Mouse (Mus musculus): ENCODE results near the gene Gm49358.

DNA sequence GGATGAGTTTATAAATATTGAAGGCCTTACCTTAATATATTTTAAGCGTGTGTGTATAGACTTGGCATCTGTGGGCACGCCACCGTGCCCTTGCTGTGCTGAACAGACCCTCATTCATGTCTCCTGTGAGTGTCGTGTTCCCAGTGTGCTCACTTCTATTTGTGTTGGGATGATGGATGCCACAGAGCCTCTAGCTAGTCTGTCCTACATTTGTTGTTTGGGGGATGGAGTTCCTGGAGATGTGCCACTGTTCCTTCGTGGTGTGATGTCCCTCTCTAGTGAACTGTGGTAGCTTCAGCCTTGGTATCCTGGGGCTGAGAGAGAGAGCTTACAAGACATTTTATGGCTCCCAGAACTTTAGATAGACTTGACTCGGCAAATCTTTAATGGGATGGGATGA, 75.1 kb downstream of the Gm49358 start:
- TF ChIP-seq POLR2A (IDR thresholded peaks at IDR 0.05; ENCODE audit: low read depth, low read length): no peak
- no peak for TF ChIP-seq CTCF (IDR thresholded peaks at IDR 0.05; ENCODE audit: borderline replicate concordance, insufficient read depth, low read length)
